Mouse (Mus musculus) erythroblast, embryonic 14.5 days (primary cell): ENCODE data around the gene Nts. TPM values are rescaled to one million over a fixed set of nuclear protein-coding genes. Genes with fewer than 3 reads are reported as not detected.
"Not testable (repeated sequence)": the region's sequence is repeated elsewhere in the genome, so short reads cannot be mapped to it uniquely, and the experiment has no call there.

Source experiments
- H3K27me3 ChIP-seq: 2 replicates; pipeline ENCODE4 v1.6.1; 2012; ENCODE audit warnings: inconsistent platforms; ENCODE audit not compliant: control insufficient read depth
- H3K36me3 ChIP-seq: 2 replicates; pipeline ENCODE4 v1.6.1; 2012; ENCODE audit warnings: mild to moderate bottlenecking, inconsistent platforms; ENCODE audit not compliant: control insufficient read depth
- H3K4me1 ChIP-seq: 2 replicates; pipeline ENCODE4 v1.6.1; 2012; ENCODE audit warnings: inconsistent platforms; ENCODE audit not compliant: control insufficient read depth
- H3K4me3 ChIP-seq: replicated peaks from 2 replicates; pipeline ENCODE3; 2012; ENCODE audit warnings: moderate library complexity, mild to moderate bottlenecking, inconsistent platforms
- H3K9me3 ChIP-seq: 2 replicates; pipeline ENCODE4 v1.6.1; 2012; ENCODE audit warnings: low read length, inconsistent platforms, mixed read lengths; ENCODE audit not compliant: control insufficient read depth
- GATA1 ChIP-seq: IDR thresholded peaks from 2 replicates; pipeline ENCODE4 v1.6.1; 2012; ENCODE audit warnings: low read length, inconsistent platforms, mixed read lengths
- TAL1 ChIP-seq: IDR thresholded peaks from 3 replicates; pipeline ENCODE4 v1.6.1; 2012; ENCODE audit warnings: low read length, inconsistent platforms, mixed read lengths
- polyA plus RNA-seq: library from polyadenylated mRNA; stranded (reverse); fragments of >175 nt; gene quantifications from 2 replicates; pipeline ENCODE4 v1.2.3, GENCODE M21; 2012

Nts gene
- polyA plus RNA-seq, 1 experiment, result not detected

DNA sequence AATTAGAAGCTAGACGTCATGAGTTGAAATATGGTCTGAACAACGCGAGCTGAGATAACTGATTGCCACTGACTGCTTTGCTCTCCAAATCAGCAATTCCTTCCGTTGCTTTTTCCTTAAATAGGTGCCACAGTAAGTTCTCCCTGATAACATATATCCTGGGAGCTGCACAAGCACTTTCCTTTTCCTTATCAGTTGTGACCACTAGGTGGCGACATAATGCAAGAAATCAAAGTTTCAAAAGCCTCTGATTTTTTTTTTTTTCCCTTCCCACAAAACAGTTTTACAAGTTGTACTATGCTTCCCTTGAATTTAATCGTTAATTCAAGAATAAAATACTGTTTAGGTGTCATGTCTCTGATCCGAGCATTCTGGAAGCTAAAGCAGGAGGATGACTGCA is 40.8 kb downstream of the Nts start:
- H3K27me3 ChIP-seq, result no peaks in the 10 kb centered on the region
- TF ChIP-seq TAL1 (no peak), GATA1 (no peak)
- no peaks in the 10 kb centered on the region for H3K36me3 ChIP-seq
- H3K9me3 ChIP-seq, result no peaks in the 10 kb centered on the region
- H3K4me1 ChIP-seq, result no peaks in the 10 kb centered on the region
- no peak overlapping the region for H3K4me3 ChIP-seq

DNA sequence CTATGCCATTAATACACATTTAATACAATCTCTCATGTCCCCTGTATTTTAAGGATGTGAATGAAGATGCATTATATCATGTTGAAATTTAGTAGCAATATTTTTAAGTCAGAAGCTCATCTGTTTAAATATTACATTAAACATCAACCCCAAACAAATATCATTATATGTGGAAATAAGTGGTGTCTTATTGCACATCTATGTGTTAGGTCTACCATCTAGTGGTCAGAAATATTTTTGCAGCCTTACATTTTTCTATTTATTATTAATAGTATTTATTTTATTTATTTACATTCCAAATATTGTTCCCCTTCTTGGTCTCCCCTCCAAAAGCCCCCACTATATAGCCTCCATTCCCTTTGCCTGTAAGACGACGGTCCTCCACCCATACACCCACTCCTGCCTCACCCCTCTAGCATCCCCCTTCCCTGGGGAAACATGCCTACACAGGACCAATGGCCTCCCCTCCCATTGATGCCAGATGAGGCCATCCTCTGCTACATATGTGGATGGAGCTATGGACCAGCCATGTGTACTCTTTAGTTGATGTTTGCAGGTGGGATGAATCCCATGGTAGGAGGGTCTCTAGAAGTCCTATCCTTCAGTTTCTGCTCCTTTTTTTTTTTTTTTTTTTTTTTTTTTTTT is 45.3 kb downstream of the Nts start:
- Histone ChIP-seq H3K9me3 (no peaks in the 10 kb centered on the region), H3K27me3 (no peaks in the 10 kb centered on the region), H3K4me3 (no peak overlapping the region), H3K36me3 (no peaks in the 10 kb centered on the region), H3K4me1 (no peaks in the 10 kb centered on the region)
- TF ChIP-seq GATA1 (no peak), TAL1 (no peak)

DNA sequence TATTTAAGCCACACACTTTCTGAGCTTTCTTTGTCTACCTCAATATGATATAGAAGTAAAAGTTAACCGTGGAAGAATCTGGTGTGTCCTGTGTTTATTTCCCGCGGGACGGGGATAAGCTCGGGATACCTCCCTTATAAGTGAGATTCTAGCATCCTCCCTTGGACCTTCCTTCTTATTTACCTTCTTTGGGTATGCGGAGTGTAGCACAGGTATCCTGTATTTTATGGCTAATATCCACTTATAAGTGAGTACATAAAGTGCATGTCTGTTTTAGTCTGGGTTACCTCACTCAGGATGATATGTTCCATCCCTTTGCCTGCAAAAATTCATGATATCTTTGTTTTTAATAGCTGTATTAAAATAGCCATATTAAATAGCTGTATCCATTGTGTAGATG is 54.8 kb downstream of the Nts start:
- H3K9me3 ChIP-seq, H3K4me3 ChIP-seq, H3K4me1 ChIP-seq, H3K36me3 ChIP-seq, H3K27me3 ChIP-seq: not testable (repeated sequence)

DNA sequence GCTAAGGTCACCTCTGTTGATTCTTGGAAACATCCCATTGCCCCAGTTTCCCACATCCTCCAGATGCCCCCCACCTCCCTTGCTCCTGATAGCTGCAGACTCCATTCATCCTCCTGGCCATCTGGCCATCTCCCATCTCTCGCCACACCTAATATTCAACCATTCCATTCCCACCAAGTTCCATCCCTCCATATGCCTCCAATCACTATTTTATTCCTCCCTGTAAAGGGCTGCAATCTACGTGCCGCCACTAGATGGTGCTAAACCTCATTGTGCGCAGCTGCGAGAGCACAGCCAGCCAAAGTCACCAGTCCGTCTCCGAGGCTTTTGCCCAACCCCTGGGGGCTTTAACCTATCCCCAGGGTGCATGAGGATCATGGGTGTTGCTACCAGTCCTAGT is 55.2 kb downstream of the Nts start:
- H3K4me3 ChIP-seq, H3K36me3 ChIP-seq, H3K4me1 ChIP-seq, H3K27me3 ChIP-seq, H3K9me3 ChIP-seq: not testable (repeated sequence)

Other genes with a start within 250 kb of the Nts start
- gene Rassf9, start 21.7 kb upstream of the Nts start, polyA plus RNA-seq, result not detected in 2 replicates